ENCODE assay signal across 23 mouse cellular contexts in genomic region chr16:21428131-21428530, GRCm38 (mm10).
"Had no signal": no experiment of that assay in that cellular context is flagged by ENCODE, and none has a peak within 500 bp of the region (broad histone marks: within the 10 kb centered on the region; RNA-seq: fewer than 3 reads in every experiment).

No protein-coding gene starts in this region.

- H3K4me3 ChIP-seq: gastrocnemius, adult 2 months; heart, embryonic 13.5 days; heart, embryonic 15.5 days; hindbrain, embryonic 13.5 days; hindbrain, embryonic 15.5 days; layer of hippocampus, adult 2 months; left cerebral cortex, adult 2 months; limb, embryonic 10.5 days; limb, embryonic 12.5 days; liver, embryonic 13.5 days; liver, embryonic 15.5 days had no signal

- H3K36me3 ChIP-seq: limb, embryonic 10.5 days; limb, embryonic 12.5 days; liver, embryonic 13.5 days; liver, embryonic 15.5 days had no signal

- ATAC-seq: hindbrain, postnatal 0 days; intestine, embryonic 16.5 days had no signal

- H3K9ac ChIP-seq: heart, embryonic 13.5 days; heart, embryonic 15.5 days; hindbrain, embryonic 13.5 days; hindbrain, embryonic 15.5 days; limb, embryonic 12.5 days; liver, embryonic 13.5 days; liver, embryonic 15.5 days had no signal

- H3K27me3 ChIP-seq: heart, embryonic 13.5 days; heart, embryonic 15.5 days; hindbrain, embryonic 13.5 days; hindbrain, embryonic 15.5 days; limb, embryonic 12.5 days; liver, embryonic 13.5 days; liver, embryonic 15.5 days had no signal

- H3K9me3 ChIP-seq: heart, embryonic 15.5 days; hindbrain, embryonic 13.5 days; hindbrain, embryonic 15.5 days; limb, embryonic 10.5 days; liver, embryonic 13.5 days; liver, embryonic 15.5 days had no signal

- DNase-seq: gastrocnemius, adult 2 months; gastrocnemius, postnatal 10 days; gastrocnemius, postnatal 25 days; heart, adult 18-20 months; heart, postnatal 14 days; heart, postnatal 36 days; kidney, adult 11 months; kidney, adult 2 months; kidney, adult 9 months; kidney, postnatal 14 days; liver; liver, embryonic 13.5 days had no signal

- H3K27ac ChIP-seq: gastrocnemius, adult 2 months; heart, embryonic 13.5 days; heart, embryonic 15.5 days; hindbrain, embryonic 13.5 days; hindbrain, embryonic 15.5 days; hindbrain, postnatal 0 days; layer of hippocampus, adult 2 months; left cerebral cortex, adult 2 months; limb, embryonic 10.5 days; limb, embryonic 12.5 days; liver, embryonic 13.5 days; liver, embryonic 15.5 days had no signal
